Mouse (Mus musculus) induced T-regulatory cell, adult 2 months (primary cell): ENCODE data around the gene Dexi.

Experiments
- DNase-seq: peaks from one replicate; pipeline ENCODE4 v3.0.0-alpha.2; 2012; ENCODE audit warnings: low read depth

Gene Dexi

GRCm38 (mm10) chr16:10498096-10498602 is 44.7 kb downstream of the Dexi start:
- DNase-seq = no peak

GRCm38 (mm10) chr16:10495824-10496298 is 47.0 kb downstream of the Dexi start:
- DNase-seq = no peak

- DNase-seq = peak; percentile 6
Observed at GRCm38 (mm10) chr16:10492587-10492986, 50.3 kb downstream of the Dexi start.

DNA sequence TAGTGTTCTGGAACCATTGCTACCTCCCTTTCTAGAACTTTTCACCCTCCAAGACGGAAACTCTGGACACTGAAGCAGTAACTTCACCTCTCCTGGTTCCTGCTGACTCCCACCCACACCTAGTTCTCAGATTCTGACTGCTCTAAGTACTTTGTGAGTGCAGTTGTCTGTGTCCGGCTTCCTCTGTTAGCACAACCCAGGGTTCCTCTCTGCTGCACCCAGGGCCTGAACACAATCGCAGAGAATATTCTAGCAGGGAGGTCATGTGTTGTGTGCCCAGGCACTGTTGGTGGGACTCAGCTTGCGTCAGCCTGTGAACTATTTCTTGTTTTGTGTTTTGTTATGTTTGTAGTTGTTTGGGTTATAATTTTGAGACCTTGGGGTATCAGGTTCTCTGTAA is 51.1 kb downstream of the Dexi start:
- DNase-seq = no peak

DNA sequence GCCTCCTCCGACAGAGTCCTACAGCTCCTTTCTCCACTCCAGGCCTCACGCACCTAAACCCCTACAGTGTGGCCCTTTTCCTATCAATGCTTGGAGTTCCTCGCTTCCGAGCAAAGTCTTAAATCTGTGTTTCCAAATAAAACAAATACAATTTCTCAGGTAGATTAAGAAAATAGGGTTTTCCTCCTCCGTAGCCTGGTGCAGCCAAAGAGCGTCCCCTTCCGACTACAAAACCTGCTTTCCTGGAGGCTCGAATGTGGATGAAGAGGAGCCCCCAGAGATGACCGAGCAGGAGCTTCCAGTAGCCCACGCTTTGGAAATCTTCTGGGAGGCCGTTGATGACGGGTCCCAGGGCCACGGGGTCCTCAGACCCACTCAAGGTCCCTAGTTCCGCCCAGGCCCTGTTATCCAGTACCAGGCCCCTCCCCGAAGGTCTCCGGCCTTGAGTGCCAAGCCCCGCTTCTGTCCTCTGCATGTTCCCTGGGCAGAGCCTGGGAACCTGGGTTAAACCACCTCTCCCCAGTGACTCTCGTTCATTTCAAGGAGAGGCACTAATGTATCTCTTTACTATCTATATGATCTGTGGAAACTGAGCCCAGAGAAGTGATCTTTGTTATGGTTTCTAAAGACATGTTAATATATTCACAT is 52.2 kb downstream of the Dexi start:
- DNase-seq = no peak

DNA sequence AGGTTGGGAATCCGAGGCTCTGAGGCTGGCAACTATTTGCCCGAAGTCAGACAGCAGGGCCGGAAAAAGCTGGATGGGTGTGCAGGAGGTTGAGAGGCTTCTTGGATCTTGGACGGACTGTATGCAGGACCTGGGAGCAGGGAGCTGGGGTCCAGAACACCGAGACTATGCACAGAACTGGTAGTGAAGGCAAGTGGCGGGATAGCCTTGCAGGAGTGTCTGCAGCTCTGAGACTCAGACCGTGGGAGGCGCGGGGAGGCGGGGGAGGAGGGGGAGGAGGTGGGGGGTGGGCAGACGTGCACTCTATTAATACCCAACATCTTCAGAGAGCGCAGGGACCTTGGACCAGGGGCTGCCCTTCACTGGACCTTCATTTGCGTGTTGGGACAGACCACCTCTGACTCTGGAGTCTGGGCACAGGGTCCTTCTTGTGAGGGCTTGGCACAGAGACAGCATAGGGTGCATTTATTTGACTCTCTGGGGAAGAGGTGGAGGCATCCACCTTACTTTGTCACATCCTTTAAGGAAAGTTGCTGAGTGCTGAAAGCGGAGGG is 52.9 kb downstream of the Dexi start:
- no peak for DNase-seq

DNA sequence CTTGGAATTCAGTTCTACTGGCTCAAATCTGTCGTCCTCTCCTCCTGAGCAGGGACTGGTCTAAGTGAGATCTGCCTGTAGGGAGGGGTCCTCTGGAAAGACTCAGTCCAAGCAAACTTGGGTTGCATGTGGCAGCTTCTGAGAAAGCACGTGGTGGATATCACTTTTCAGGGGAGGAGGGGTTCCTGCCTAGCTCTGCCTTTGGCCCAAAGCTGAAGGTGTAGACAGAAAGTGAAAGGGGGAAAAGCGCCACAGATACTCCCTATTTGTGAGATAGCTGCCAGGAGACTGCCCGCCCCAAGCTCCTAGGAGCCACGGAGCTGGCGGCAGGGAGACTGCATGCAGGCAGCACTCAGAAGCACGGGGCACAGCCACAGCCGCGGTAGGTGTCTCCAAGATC is 53.4 kb downstream of the Dexi start:
- DNase-seq = no peak

DNA sequence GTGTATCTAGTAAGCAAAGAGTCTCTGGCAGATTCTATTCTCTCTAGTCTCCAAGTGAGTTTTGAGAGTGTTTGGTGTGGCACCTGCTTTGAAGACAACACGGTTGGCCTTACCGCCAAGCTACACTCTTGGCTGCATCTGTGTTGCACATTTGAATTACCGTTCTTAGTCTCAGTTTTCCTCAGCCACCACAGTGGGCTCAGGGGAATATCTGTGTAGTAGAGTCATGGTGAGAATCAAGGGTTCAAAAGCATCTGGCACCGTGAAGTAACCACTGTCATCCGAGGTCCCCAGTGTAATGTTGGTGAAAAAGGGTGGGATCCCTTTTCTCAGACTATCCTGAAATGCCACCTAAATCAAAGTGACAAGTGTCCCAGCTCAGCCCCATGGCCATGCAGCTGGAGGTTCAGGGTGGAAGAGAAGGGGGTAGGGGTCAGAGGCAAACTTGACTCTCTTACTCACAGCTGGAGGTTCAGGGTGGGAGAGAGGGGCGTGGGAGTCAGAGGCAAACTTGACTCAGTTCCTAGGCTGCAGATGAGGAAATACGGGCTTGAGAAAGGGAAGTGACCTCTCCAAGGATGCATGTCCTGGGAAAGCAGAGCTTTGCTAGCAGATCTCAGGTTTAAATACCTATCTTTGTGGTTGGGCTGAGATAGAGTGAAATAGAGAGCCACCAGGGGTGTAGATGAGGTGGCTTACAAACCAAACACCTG is 53.9 kb downstream of the Dexi start:
- DNase-seq = no peak

DNA sequence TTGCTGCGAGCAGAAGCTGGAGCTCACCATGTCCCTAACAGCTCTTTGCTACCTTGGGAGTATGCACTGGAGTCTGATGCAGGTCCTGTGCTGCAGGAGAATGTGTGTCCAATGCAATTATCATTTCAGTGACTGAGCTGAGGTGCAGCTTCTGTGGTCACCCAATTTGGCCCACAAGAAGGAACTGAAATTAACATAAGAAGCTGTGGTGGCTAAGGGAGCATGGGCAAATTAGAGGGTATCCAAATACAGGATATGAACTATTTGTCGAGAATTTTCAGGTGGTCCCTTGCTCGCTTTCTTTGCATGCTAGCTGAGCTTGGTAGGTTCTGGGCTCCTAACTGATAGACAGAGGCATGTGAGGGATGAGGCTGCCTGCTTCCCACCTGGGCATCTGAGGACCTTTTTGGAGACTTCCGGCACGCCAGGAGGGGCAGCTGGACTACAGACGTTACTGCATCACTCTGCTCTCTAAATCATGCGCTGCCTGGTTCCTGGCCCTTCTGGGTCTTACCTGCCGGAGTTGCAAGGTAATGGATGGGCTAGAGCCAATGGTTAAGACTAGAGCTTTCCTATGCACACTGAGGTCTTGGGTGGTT is 54.9 kb downstream of the Dexi start:
- DNase-seq = no peak

- DNase-seq = no peak
Observed at GRCm38 (mm10) chr16:10486993-10487392, 55.9 kb downstream of the Dexi start.

DNA sequence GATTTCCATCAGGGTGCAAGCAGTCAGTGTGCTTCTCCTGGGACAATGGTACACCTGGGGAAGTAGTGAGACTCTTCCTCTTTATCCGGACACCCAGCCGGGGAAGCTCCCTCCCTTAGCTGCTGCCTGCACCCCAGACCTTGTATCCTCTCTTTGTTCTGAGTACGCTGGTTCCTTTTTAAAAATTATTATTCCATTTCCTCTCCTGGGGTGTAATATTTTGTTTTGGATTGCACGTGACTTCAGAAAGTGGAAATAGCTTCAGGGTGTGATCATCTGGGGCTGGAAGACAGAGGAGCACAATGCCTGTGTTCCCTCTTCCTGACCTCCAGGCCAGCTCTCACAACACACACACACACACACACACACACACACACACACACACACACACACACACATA is 60.5 kb downstream of the Dexi start:
- DNase-seq = no peak

DNA sequence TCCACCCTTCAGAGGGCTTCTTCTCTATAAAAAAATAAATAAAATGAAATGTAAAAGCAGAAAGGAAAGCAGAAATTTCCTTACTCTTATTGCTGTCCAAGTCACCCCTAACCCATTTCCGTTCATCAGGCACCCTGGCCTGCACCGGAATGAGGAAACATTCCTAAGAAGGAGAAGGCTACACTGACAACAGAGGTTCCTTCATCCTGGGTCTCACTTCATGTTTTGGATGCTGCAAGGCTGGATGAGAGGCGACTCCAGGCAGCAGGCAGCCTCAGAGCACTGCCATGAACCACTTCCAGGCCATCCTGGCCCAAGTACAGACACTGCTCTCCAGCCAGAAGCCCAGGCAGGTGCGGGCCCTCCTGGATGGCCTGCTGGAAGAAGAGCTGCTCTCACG is 63.0 kb downstream of the Dexi start, which contains the start of gene Ciita:
TSS of gene Ciita (plus strand) at position 203 of the 400 bp plus-strand sequence.
- DNase-seq = no peak

GRCm38 (mm10) chr16:10475919-10476318 is 66.9 kb downstream of the Dexi start:
- no peak for DNase-seq

GRCm38 (mm10) chr16:10474956-10475355 is 67.9 kb downstream of the Dexi start:
- no peak for DNase-seq

DNA sequence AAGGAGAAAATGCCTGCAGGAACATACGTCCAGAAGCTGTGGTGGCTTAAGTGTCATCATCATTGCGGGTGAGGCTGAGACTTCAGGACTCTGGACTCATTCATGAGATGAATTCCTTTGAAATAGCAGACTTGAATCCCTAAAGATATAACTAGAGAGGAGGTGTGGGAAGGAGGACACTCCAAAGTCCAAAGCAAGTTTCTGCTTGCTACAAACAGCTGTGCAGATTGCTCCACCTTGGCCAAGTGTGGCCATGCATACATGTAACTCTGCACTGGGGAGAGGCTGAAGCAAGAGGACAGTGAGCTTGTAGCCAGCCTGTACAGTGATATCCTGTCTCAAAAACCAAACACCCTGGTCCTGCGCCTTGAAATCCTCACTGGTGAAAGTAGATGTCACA is 70.9 kb downstream of the Dexi start:
- no peak for DNase-seq

- DNase-seq = no peak
Observed at GRCm38 (mm10) chr16:10468201-10468600, 74.7 kb downstream of the Dexi start.

GRCm38 (mm10) chr16:10467391-10468107 is 75.3 kb downstream of the Dexi start:
- no peak for DNase-seq

DNA sequence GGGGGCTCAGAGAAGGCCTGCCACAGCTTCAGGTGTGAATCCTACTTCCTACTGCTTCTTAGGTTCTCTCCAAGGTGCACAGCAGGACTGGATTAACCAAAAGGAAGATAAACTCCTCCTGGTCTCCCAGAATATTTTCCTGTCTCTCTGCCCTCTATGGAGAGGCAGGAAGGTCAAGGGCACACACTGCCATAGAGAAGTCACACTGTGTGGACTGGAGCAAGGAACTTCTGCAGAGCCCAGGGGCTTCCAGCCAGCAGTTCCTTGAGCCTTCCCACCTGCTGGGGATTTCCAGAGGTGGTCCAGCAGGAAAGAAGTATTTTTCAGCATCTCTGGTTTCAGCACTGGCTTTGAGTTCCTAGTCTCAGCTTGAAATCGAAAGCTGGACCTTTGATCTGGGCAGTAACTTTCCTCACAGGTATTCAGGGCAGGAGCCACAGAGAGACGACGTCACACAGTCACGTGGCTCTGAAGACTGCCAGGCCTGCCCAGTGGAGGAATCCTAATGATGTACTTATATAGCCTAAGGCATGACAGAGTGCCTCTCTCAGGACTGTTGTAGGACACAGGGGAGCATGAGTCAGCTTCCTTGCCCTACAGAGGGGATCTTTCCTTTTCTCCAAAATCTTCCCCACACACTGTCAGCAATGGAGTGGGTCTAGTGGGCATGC is 77.7 kb downstream of the Dexi start:
- DNase-seq = no peak

DNA sequence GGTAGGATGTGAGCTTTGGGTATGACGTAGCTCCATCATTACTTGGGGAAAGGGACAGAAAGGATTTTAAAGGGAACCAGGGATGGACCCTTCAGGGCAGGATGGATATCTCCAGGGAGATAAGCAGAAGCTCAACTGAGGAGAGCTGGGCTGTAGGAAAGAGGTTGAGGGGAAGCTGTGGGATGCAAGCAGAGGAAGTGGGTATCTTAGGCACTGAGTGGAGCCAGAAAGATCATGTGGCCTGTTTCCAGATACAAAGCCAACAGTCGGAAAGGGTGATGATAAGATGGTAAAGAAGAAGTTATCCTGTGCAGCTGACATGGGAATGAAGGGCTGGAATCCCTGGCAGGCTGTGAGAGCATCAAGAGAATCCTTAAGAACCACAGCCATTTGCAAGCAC is 81.7 kb downstream of the Dexi start:
- DNase-seq = no peak

- DNase-seq = no peak
Observed at GRCm38 (mm10) chr16:10460188-10460587, 82.7 kb downstream of the Dexi start.

DNA sequence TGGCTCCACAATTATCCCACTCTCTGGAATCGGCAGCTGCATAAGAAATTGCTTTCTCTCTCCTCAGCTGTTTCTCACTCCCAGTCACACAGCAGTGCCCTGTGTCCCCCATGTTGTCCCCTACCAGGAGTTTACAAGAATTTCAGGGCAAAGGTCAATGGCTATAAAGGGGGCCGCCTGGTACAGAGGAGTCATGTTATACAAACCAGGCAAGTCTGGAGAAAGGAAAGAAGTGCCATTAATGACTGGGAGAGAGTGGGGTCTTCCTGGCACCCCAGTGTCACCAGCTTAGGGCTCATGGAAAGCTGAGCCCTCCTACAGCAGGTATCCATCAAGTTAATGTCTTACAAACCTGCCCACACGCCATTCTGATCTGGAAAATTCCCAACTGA is 88.3 kb downstream of the Dexi start:
- no peak for DNase-seq
